Mouse (Mus musculus) liver, embryonic 14.5 days (tissue): ENCODE data around the gene Fgd2.

Source experiments
- CTCF ChIP-seq: IDR thresholded peaks from 2 replicates; pipeline ENCODE4 v1.5.1; 2016; ENCODE audit warnings: antibody characterized with exemption, low read depth, control low read depth
- EP300 ChIP-seq: IDR thresholded peaks from 2 replicates; pipeline ENCODE4 v1.6.1; 2016; ENCODE audit warnings: antibody characterized with exemption, low read depth

DNA sequence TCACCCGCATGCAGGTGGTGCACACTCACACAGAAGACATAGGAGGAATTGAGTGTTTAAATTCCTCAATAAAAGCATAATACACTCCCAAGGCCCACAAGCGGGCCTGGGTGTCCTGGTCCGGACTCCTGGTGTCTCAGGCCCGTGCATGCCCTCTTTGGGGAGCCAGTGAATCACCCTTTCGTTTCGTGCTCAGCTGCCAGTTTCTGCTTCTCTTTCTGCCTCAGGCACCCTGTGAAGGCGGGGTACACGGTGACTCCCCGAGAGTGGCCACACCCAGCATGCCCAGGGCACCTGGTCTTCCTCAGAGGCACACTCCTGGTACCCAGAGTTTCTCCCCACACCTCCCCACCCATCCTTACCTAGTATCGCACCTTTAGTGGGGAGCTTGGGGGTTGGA, 15.2 kb downstream of the Fgd2 start:
- no peak for TF ChIP-seq EP300
- no peak for TF ChIP-seq CTCF
